Mouse (Mus musculus) stomach, postnatal 0 days (tissue): ENCODE results near the gene Vmn1r120. TPM values are rescaled to one million over a fixed set of nuclear protein-coding genes. Genes with fewer than 3 reads are reported as not detected.
"Not testable (repeated sequence)": the region's sequence is repeated elsewhere in the genome, so short reads cannot be mapped to it uniquely, and the experiment has no call there.

ENCODE experiments used
- ATAC-seq: fragments of 200-750 bp; cut with Nextera tagmentation; 2 replicates; pipeline ENCODE4 v1.8.0; 2017; ENCODE audit not compliant: low FRiP score, low TSS enrichment
- DNase-seq: peaks from one replicate; pipeline ENCODE4 v3.0.0-alpha.2; 2016; ENCODE audit warnings: low spot score
- H3K27ac ChIP-seq: fragments of 300-500 bp; sonication (generic); replicated peaks from 2 replicates; pipeline ENCODE4 v1.5.1; 2014; ENCODE audit warnings: mild to moderate bottlenecking, control low read depth
- H3K27me3 ChIP-seq: fragments of 300-500 bp; sonication (generic); 2 replicates; pipeline ENCODE4 v1.6.1; 2014; ENCODE audit warnings: low read length; ENCODE audit not compliant: control insufficient read depth, insufficient read depth
- H3K36me3 ChIP-seq: fragments of 300-500 bp; sonication (generic); 2 replicates; pipeline ENCODE4 v1.6.1; 2014; ENCODE audit warnings: low read length, mixed read lengths; ENCODE audit not compliant: control insufficient read depth, insufficient read depth
- H3K4me1 ChIP-seq: fragments of 300-500 bp; sonication (generic); replicated peaks from 2 replicates; pipeline ENCODE4 v1.6.1; 2014; ENCODE audit warnings: antibody characterized with exemption; ENCODE audit not compliant: control insufficient read depth, insufficient read depth
- H3K4me2 ChIP-seq: fragments of 300-500 bp; sonication (generic); replicated peaks from 2 replicates; pipeline ENCODE4 v1.6.1; 2014; ENCODE audit warnings: low read depth, mild to moderate bottlenecking, control low read depth, moderate library complexity
- H3K4me3 ChIP-seq: fragments of 300-500 bp; sonication (generic); 2 replicates; pipeline ENCODE4 v1.5.1; 2014; ENCODE audit warnings: low read depth, low read length, control low read depth
- H3K9ac ChIP-seq: fragments of 300-500 bp; sonication (generic); 2 replicates; pipeline ENCODE4 v1.6.1; 2014; ENCODE audit warnings: mild to moderate bottlenecking, low read length, control low read depth, mixed read lengths
- H3K9me3 ChIP-seq: fragments of 300-500 bp; sonication (generic); 2 replicates; pipeline ENCODE4 v1.6.1; 2016; ENCODE audit warnings: low read length; ENCODE audit not compliant: control insufficient read depth
- WGBS: fragments of 180-500 bp; shearing (Covaris S2); extraction: QIAGEN DNeasy Blood & Tissue Kit; methylation state at CpG from one replicate; pipeline ENCODE4 v1.1.7; 2014; 5-methylcytosine and 5-hydroxymethylcytosine counted together
- polyA plus RNA-seq: library from polyadenylated mRNA; unstranded; fragments of >200 nt; fragmentation: Nextera tagmentation; extraction: Ambion mirVana; gene quantifications from 2 replicates; pipeline ENCODE4 v1.2.1, GENCODE M21; 2015

The Vmn1r120 gene
- polyA plus RNA-seq: not detected in 2 replicates

GRCm38 (mm10) chr7:21053684-21054083 lies at the start of gene Vmn1r120:
Vmn1r120 (minus strand) TSS chr7:21053784.
- not testable (repeated sequence) for H3K4me1 ChIP-seq, H3K4me3 ChIP-seq, H3K27ac ChIP-seq, H3K4me2 ChIP-seq, DNase-seq, H3K9ac ChIP-seq, H3K9me3 ChIP-seq, H3K27me3 ChIP-seq, ATAC-seq, H3K36me3 ChIP-seq
- 78% methylated on average over 1 of the region's 1 CpGs for WGBS

GRCm38 (mm10) chr7:21098413-21098812 lies 44.8 kb upstream of the Vmn1r120 start, which contains the start of gene Vmn1r121:
Vmn1r121 (minus strand) TSS chr7:21098513.
- H3K27ac ChIP-seq, H3K27me3 ChIP-seq, ATAC-seq, H3K36me3 ChIP-seq, H3K9ac ChIP-seq, DNase-seq, H3K4me3 ChIP-seq, H3K4me1 ChIP-seq, H3K9me3 ChIP-seq, H3K4me2 ChIP-seq: not testable (repeated sequence)
- WGBS: 84% methylated on average over 4 of the region's 5 CpGs

DNA sequence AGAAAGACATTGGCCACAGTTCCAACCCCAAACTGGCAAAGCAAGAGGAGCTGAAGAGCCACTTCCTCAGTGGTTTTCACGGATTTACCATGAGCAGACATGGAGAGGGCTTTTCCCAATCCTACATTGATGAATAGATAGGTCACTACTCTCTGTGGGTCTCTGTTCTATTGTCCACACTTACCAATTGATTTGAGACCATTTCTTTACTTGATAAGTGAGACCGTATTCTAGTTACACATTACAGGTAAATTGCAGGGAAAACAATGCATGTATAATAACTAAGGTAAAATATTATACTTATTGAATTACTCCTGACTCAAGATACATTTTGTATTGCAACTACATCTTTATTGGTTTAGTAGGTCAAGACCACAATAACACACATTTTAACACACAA lies 41.2 kb downstream of the Vmn1r120 start, which contains the start of gene Vmn1r119:
Gene Vmn1r119 (minus strand): TSS at position 101 of the 400 bp plus-strand sequence.
- WGBS: no CpG with 5 or more reads among the region's 2 CpGs
- not testable (repeated sequence) for ATAC-seq

More for the DNA sequence above, 41.2 kb downstream of the Vmn1r120 start, which contains the start of gene Vmn1r119:
- H3K9ac ChIP-seq, H3K9me3 ChIP-seq, H3K4me1 ChIP-seq, H3K27ac ChIP-seq, H3K27me3 ChIP-seq, H3K36me3 ChIP-seq, DNase-seq, H3K4me3 ChIP-seq, H3K4me2 ChIP-seq: not testable (repeated sequence)

Other genes with a start within 250 kb of the Vmn1r120 start
- not detected in 2 replicates for gene Vmn1r114, start 241.6 kb downstream of the Vmn1r120 start, polyA plus RNA-seq
- not detected in 2 replicates for gene Vmn1r115, start 208.8 kb downstream of the Vmn1r120 start, polyA plus RNA-seq
- gene Vmn1r116, start 181.5 kb downstream of the Vmn1r120 start, polyA plus RNA-seq: not detected in 2 replicates
- not detected in 2 replicates for gene Vmn1r117, start 169.7 kb downstream of the Vmn1r120 start, polyA plus RNA-seq
- gene Vmn1r118, start 141.4 kb downstream of the Vmn1r120 start, polyA plus RNA-seq: not detected in 2 replicates
- not detected in 2 replicates for gene Vmn1r119, start 41.3 kb downstream of the Vmn1r120 start, polyA plus RNA-seq
- gene Vmn1r121, start 44.7 kb upstream of the Vmn1r120 start, polyA plus RNA-seq: not detected in 2 replicates
- gene Vmn1r122, start 80.3 kb upstream of the Vmn1r120 start, polyA plus RNA-seq: not detected in 2 replicates
- gene Vmn1r123, start 108.4 kb upstream of the Vmn1r120 start, polyA plus RNA-seq: not detected in 2 replicates
- 0.08 TPM in 1 of 2 replicates, not detected in the other for gene Gm5157, start 136.6 kb upstream of the Vmn1r120 start, polyA plus RNA-seq
- not detected in 2 replicates for gene Vmn1r124, start 206.8 kb upstream of the Vmn1r120 start, polyA plus RNA-seq
- gene Vmn1r125, start 218.4 kb upstream of the Vmn1r120 start, polyA plus RNA-seq: not detected in 2 replicates
- not detected in 2 replicates for gene Vmn1r126, start 247.7 kb upstream of the Vmn1r120 start, polyA plus RNA-seq